Mouse (Mus musculus) erythroid progenitor cell, adult 5-6 weeks (primary cell): ENCODE results near the gene Lbx2. TPM values are rescaled to one million over a fixed set of nuclear protein-coding genes. Genes with fewer than 3 reads are reported as not detected.

Experiments used
- ATAC-seq: replicated peaks from 2 replicates; pipeline ENCODE4 v1.8.0; 2016; ENCODE audit warnings: moderate number of reproducible peaks, mild to moderate bottlenecking, moderate TSS enrichment, inconsistent platforms; ENCODE audit not compliant: poor library complexity, low FRiP score, severe bottlenecking
- total RNA-seq, 2 experiments: library from RNA; stranded (forward) in 1 of 2; stranded (reverse) in 1 of 2; fragments of 150-400 nt in 1 of 2; fragments of 186-747, 209-891 nt in 1 of 2; gene quantifications; 2 replicates each; pipeline versions ENCODE4 v1.2.3 to v1.2.4; 2015 to 2017; ENCODE audit warnings: low replicate concordance in 2 of 2

Gene Lbx2
- total RNA-seq, 2 experiments from 2014 or later = not detected

- no peak for ATAC-seq
Measured at GRCm38 (mm10) chr6:83104158-83104557, 18.0 kb downstream of the Lbx2 start.

GRCm38 (mm10) chr6:83107566-83108400 is 21.6 kb downstream of the Lbx2 start:
- peak; percentile 74 for ATAC-seq

DNA sequence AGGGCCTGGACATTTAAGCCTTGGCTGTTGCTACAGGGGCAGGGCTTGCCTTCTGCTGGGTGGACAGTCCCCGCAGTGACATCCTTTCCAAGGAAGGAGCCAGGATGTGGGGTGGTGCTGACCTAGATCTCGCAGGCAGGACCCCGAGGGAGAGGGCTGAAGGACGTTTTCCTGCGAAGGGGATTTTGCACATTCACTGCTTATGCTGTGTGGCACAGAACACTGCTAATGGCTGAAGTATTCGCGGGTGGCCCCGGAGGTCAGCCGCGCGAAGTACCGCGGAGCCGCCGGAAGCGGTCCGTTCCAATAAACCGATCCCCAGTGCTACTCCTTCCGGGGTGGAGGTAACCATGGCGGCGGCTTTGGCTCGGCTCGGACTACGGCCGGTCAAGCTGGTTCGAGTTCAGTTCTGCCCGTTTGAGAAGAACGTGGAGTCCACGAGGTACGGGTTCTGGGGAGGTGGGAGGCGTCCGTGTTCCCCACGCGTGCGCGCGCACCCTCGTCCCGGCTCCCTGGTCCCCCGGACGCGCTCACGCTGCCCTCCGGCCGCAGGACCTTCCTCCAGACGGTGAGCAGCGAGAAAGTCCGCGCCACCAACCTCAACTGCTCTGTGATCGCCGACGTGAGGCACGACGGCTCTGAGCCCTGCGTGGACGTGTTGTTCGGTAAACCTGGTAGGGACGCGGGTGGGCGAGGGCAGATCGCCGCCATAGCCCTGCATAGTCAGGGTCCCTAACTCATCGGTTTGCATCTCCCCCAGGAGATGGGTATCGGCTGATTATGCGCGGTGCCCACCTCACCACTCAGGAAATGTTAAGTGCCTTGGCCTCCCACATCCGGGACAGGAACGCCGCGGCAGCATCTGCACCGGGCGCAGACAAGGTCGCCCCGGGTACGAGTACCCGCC is 22.8 kb downstream of the Lbx2 start, which contains the start of gene Mrpl53:
Mrpl53 (plus strand) TSS at position 279 of the 907 bp plus-strand sequence.
- ATAC-seq = peak; percentile 76

GRCm38 (mm10) chr6:83111510-83112136 is 25.5 kb downstream of the Lbx2 start:
- no peak for ATAC-seq

DNA sequence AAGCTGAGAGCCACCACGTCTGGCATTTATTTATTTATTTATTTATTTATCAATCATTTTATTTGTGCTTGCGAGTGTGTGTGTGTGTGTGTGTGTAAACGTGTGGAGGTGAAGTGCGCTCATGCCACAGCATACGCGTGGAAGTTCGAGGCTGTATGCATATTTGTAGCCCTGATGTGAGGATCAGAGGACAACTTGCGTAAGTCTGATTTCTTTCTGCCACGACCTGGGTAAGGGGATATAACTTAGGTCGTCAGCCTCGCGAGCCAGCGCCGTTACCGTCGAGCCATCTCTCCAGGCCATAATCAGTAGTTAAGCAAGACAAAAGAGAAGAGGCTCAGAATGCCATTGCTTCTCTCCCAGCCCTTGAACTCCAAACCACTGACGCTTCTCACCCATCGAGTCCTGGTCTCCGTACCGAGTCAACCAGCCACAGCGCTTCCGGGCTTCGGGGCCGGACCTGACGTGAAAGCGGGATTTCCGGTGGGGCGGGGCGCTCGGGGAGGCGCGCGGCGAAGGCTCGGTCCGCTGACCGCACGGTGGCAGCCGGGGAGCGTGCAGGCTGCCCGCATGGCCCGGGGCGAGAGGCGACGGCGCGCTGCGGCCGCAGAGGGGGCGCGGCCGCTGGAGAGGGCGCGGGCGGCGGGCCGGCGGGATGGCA is 29.0 kb downstream of the Lbx2 start, which contains the start of gene Mogs:
Mogs (plus strand) TSS at position 486 of the 661 bp plus-strand sequence.
- ATAC-seq = peak; percentile 92

GRCm38 (mm10) chr6:83115682-83116372 is 29.7 kb downstream of the Lbx2 start:
- ATAC-seq = peak; percentile 11; the same call in 1 of the 2 replicates

- no peak for ATAC-seq
Measured at GRCm38 (mm10) chr6:83116373-83117164, 30.4 kb downstream of the Lbx2 start.

GRCm38 (mm10) chr6:83117165-83117438 is 30.9 kb downstream of the Lbx2 start:
- no peak for ATAC-seq

GRCm38 (mm10) chr6:83117616-83118015 is 31.4 kb downstream of the Lbx2 start:
- ATAC-seq = no peak

- no peak for ATAC-seq
Measured at GRCm38 (mm10) chr6:83118369-83118768, 32.2 kb downstream of the Lbx2 start.

DNA sequence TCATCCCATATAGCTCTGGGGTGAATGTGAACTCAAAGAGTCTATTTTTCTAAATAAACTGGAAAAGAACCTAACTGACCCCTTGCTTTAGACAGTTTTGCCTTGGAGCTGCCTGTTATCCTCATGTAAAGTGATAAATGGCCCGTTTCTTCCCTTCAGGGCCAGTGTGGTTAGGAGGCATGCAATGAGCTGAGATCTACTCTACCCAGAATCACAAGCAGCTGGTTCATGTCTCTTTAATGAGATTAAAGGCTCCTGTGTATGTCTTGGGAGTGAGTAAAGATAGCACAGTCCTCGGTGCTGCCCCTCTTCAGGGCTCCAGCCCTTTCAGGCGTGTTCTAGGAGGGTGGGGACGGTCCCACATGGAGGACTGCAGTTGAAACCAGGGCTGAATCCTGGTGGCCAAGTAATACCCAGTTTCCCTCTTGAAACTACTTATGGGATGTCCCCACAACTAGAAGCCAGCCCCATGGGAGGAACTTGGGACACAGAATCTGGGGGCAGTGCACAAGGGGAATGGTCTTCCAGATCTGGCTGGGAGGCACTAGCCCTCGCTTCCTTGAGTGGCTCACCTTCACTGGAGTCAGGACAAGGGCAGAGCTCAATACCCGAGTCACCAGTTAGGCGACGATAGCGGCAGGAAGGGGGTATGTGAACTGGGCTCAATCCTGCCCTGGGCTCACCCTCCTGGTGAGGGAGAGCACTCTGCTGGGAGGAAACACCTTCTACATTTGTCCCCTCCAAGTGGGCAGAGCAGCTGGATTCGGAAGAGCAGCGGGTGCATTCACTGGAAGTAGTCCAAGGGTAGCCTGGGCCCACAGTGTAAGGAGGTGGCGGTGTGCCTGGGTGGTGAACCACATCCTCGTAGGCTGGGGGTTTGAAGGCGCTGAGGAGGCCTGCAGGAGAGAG is 32.9 kb downstream of the Lbx2 start:
- ATAC-seq = no peak

DNA sequence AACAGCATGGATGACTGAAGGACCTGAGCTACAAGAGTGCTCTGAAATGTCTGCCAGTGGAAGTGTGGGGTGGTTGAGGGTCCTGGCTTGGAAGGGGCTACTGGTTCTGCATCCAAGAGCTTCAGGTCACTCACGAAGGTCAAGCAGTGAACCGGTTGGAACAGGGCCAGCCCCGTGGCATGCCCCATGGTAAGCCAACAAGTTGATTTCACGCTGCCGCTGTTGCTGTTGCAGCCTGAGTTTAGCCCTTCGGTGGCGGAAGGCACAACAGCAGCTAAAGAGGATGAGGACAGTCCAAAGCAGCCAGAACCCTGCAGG is 33.5 kb downstream of the Lbx2 start:
- no peak for ATAC-seq

- ATAC-seq = peak; percentile 81
Measured at GRCm38 (mm10) chr6:83120930-83121862, 35.0 kb downstream of the Lbx2 start, which contains the start of gene Wbp1. Gene Wbp1 (minus strand): TSS chr6:83121559.

DNA sequence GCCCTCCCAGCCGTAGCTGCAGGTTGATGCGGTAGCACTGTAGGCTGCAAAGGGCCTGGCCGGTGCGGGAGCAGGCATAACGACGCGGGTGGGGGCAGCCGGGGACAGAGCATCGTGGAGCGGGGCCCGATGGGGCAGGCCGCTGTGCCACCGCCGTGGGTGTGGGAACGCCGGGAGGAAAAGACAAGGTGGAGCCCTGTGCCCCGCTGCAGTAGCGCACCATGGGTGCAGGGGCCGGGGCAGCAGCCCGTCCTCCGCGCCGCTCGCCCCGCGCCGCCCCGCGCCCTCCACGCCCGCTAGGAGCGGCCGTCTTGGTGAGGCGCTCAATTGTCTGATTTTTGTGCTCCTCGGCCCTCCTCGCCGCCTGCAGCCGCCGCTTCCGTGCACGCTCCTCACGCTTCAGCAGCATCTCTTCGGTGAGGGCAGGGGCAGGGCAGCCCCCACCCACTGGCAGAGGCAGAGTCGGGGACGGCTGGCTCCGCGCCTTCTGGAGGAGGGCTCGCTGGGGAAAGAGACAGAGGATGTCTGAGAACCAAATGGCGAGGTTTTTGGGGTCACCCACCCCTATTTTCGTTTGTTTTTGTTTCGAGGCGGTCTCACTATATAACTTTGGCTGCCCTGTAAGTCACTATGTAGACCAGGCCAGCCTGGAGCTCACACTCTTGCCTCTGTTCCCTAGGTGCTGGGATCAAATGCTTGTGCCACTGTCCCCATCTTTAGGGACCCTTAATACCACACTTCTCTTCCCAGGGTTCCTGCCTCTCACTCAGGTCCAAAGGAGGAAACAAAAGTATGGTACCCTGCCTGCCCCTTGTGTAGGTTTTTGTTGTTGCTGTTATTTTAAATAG is 35.9 kb downstream of the Lbx2 start:
- peak; percentile 27 for ATAC-seq

- ATAC-seq = no peak
Measured at GRCm38 (mm10) chr6:83122961-83123360, 36.8 kb downstream of the Lbx2 start.
